Mouse (Mus musculus): ENCODE measurements around the gene Tgfbr3.

DNA sequence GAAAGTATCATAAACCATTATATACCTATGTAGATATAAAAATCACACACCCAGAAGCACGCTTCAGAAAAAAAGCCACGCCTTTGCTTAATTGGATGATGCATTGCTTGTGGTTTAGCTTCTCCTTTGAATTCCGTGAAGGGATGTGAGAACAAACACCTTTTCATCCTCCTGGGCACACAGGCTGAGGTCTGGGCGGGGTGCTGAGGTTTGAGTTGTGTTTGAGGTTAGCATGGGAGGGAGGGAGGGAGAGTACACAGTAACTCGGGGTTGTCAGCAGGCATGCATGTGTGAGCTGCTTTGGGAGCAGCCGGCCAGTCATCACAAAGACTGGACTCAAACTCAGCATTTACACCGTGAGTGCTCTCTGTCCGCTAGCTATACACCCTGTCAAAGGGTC lies 209.5 kb downstream of the Tgfbr3 start:
- TF ChIP-seq MAX (IDR thresholded peaks at IDR 0.05; ENCODE audit: low read depth) (no peak), POLR2AphosphoS2 (IDR thresholded peaks at IDR 0.05; ENCODE audit: insufficient read length, low read depth) (no peak), MYOD1 (IDR thresholded peaks at IDR 0.05; ENCODE audit: control insufficient read depth in 1 of 3, insufficient read length in 2 of 3, low read depth in 2 of 3) (no peak), USF1 (IDR thresholded peaks at IDR 0.05; ENCODE audit: low read depth) (no peak), E2F4 (IDR thresholded peaks at IDR 0.05; ENCODE audit: insufficient read depth) (no peak), POLR2A (IDR thresholded peaks at IDR 0.05; ENCODE audit: insufficient read length, low read depth) (no peak), TCF3 (IDR thresholded peaks at IDR 0.05; ENCODE audit: insufficient read length, low read depth) (no peak)

Measured in myocyte (in vitro differentiated cells).